Mouse (Mus musculus): ENCODE measurements around the gene Ulk1. TPM values are rescaled to one million over a fixed set of nuclear protein-coding genes. Genes with fewer than 3 reads are reported as not detected.
"Not testable (repeated sequence)": the region's sequence is repeated elsewhere in the genome, so short reads cannot be mapped to it uniquely, and the experiment has no call there.

Ulk1 gene
- total RNA-seq, 1 experiment from 2014 or later: 56.1 TPM

- no peak for ATAC-seq (ENCODE audit: extremely low read depth, insufficient number of reproducible peaks, low FRiP score, poor library complexity, severe bottlenecking)
Observed at GRCm38 (mm10) chr5:110774511-110774910, 35.4 kb downstream of the Ulk1 start.

GRCm38 (mm10) chr5:110772945-110773344 lies 37.0 kb downstream of the Ulk1 start:
- not testable (repeated sequence) for ATAC-seq (ENCODE audit: extremely low read depth, insufficient number of reproducible peaks, low FRiP score, poor library complexity, severe bottlenecking)

GRCm38 (mm10) chr5:110770448-110771158 lies 39.3 kb downstream of the Ulk1 start, which contains the start of gene Ep400:
Ep400 (minus strand) TSS chr5:110770717.
- ATAC-seq (ENCODE audit: extremely low read depth, insufficient number of reproducible peaks, low FRiP score, poor library complexity, severe bottlenecking): peak; percentile 90

GRCm38 (mm10) chr5:110770031-110770445 lies 39.9 kb downstream of the Ulk1 start:
- ATAC-seq (ENCODE audit: extremely low read depth, insufficient number of reproducible peaks, low FRiP score, poor library complexity, severe bottlenecking): no peak

- ATAC-seq (ENCODE audit: extremely low read depth, insufficient number of reproducible peaks, low FRiP score, poor library complexity, severe bottlenecking): no peak
Observed at GRCm38 (mm10) chr5:110769272-110769671, 40.6 kb downstream of the Ulk1 start.

GRCm38 (mm10) chr5:110763890-110764289 lies 46.0 kb downstream of the Ulk1 start:
- ATAC-seq (ENCODE audit: extremely low read depth, insufficient number of reproducible peaks, low FRiP score, poor library complexity, severe bottlenecking): no peak

GRCm38 (mm10) chr5:110745021-110745420 lies 64.9 kb downstream of the Ulk1 start:
- ATAC-seq (ENCODE audit: extremely low read depth, insufficient number of reproducible peaks, low FRiP score, poor library complexity, severe bottlenecking): no peak

- ATAC-seq (ENCODE audit: extremely low read depth, insufficient number of reproducible peaks, low FRiP score, poor library complexity, severe bottlenecking): no peak
Observed at GRCm38 (mm10) chr5:110739496-110740275, 70.2 kb downstream of the Ulk1 start.

GRCm38 (mm10) chr5:110735606-110736005 lies 74.3 kb downstream of the Ulk1 start:
- ATAC-seq (ENCODE audit: extremely low read depth, insufficient number of reproducible peaks, low FRiP score, poor library complexity, severe bottlenecking): no peak

Other genes with a start within 250 kb of the Ulk1 start
- 11.0 and 12.0 TPM in 2 replicates for gene Noc4l, start 156.7 kb downstream of the Ulk1 start, total RNA-seq (2017)
- 6.4 and 11.4 TPM in 2 replicates for gene Ddx51, start 156.6 kb downstream of the Ulk1 start, total RNA-seq (2017)
- gene Ep400, start 39.4 kb downstream of the Ulk1 start, total RNA-seq (2017): 77.6 and 95.2 TPM in 2 replicates
- gene Pus1, start 29.4 kb downstream of the Ulk1 start, total RNA-seq (2017): 19.4 and 20.5 TPM in 2 replicates
- gene Hscb, start 29.7 kb upstream of the Ulk1 start, total RNA-seq (2017): 24.4 and 28.3 TPM in 2 replicates
- 6.5 and 7.8 TPM in 2 replicates for gene Chek2, start 29.9 kb upstream of the Ulk1 start, total RNA-seq (2017)
- 3.7 and 6.3 TPM in 2 replicates for gene Ttc28, start 69.7 kb upstream of the Ulk1 start, total RNA-seq (2017)

All from neutrophil, adult 5-6 weeks (primary cell).